Mouse (Mus musculus): ENCODE measurements around the gene Dnpep.

The Dnpep gene

GRCm38 (mm10) chr1:75331271-75331670 lies 13.5 kb upstream of the Dnpep start:
- no peak for DNase-seq (ENCODE audit: low read depth, low spot score)

DNA sequence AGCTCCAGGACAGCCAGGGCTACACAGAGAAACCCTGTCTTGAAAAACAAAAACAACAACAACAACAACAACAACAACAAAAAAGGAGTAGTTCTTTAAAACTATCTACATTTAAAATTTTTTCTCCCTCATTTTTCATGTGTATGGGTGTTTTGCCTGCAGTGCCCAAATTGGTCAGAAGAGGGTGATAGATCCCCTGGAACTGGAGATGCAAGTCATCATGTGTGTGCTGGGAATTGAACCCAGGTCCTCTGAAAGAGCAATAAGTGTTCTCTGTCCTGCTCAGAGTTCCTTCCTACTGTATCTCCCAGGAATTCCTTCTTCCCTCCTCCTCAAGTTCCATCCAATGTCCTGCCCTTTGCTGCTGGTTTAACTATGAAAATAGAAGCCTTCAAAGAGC lies 9.7 kb upstream of the Dnpep start:
- DNase-seq (ENCODE audit: low read depth, low spot score), result no peak

GRCm38 (mm10) chr1:75319166-75319565 lies 1.4 kb upstream of the Dnpep start:
- no peak for DNase-seq (ENCODE audit: low read depth, low spot score)

GRCm38 (mm10) chr1:75318736-75319135 lies 946 bp upstream of the Dnpep start:
- no peak for DNase-seq (ENCODE audit: low read depth, low spot score)

- DNase-seq (ENCODE audit: low read depth, low spot score), result no peak
Measured at GRCm38 (mm10) chr1:75318301-75318700, 511 bp upstream of the Dnpep start.

- DNase-seq (ENCODE audit: low read depth, low spot score), result peak; percentile 31
Measured at GRCm38 (mm10) chr1:75316861-75317240, 939 bp downstream of the Dnpep start.

- DNase-seq (ENCODE audit: low read depth, low spot score), result no peak
Measured at GRCm38 (mm10) chr1:75315456-75316365, 2.1 kb downstream of the Dnpep start.

- DNase-seq (ENCODE audit: low read depth, low spot score), result no peak
Measured at GRCm38 (mm10) chr1:75315011-75315410, 2.8 kb downstream of the Dnpep start.

GRCm38 (mm10) chr1:75311694-75312093 lies 6.1 kb downstream of the Dnpep start:
- DNase-seq (ENCODE audit: low read depth, low spot score), result no peak

DNA sequence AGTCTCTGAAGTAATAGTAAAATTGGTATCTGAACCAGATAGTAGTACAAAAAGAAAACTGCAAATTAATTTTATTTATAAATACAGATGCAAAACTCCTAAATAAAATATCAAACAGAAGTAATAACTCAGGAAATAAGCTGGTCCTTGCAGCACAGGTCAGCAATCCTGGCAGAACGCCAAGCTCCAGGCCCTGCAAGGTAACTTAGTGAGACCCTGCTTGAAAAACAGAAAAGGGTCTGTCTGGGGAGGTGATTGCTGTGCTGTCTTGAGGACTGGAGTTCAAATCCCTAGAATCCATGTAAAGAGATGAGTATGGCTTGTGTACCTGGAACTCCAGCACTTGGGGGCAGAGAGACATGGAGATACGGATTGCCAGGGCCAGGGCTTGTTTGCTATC lies 13.1 kb downstream of the Dnpep start:
- DNase-seq (ENCODE audit: low read depth, low spot score), result no peak

- DNase-seq (ENCODE audit: low read depth, low spot score), result no peak
Measured at GRCm38 (mm10) chr1:75294294-75294693, 23.5 kb downstream of the Dnpep start.

- DNase-seq (ENCODE audit: low read depth, low spot score), result no peak
Measured at GRCm38 (mm10) chr1:75293331-75293701, 24.5 kb downstream of the Dnpep start.

DNA sequence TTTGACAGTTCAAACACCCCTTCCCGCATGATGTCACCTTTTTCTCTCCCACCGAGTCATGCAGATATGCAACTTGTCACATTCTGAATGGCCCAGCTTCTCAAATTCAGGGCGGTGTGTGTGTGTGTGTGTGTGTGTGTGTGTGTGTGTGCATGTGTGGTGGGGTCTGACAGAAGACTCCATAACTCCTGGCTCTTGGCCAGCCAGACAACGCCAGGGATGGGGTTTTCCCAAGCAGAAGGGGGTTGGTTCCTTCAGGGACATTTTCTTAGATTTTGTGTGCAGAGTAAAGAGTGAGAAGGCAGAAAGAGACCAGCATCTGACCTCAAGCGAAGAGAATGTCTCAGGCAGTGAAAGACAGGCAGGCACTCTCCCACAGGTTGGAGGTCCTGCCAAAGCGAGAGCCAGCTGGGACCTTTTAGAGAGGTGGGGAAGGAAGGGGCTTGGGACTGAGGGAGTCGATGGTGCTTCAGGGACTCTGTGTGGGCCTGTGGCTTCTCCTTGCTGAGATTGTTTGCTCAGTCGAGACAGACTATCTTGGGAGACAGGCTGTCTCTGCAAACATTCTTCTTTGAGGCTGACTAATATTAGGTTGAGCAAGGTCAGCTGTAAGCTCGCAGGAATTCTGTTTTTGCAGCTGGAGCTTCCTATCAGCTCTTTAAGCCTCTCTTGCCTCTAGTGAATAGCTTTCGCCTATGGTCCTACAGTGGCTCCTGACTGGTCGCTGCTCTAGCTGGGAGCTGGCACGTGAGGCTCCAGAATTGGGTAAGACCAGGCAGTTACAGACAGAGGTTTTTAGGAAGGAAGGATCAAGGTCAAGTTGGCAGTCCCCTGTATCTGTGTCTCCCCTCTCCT lies 25.1 kb downstream of the Dnpep start:
- DNase-seq (ENCODE audit: low read depth, low spot score), result no peak

DNA sequence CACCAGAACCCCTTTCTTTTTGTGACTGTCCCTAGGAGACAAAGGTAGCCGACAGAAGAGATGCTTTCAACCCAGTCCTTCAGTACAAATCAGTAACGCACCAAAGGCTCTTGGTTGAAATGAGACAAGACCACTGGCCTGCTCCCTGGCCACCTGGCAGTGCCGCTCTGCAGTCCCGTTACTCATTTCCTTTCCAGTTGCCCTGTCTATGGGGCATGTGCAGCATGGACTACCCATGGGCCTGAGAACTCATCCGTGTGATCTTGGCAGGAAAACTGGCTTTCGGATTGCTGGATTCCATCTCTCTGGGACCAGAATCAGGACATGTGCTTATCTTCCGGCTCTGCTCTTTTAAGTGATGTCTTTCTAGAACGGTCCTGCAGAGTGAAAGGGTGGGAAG lies 26.5 kb downstream of the Dnpep start:
- no peak for DNase-seq (ENCODE audit: low read depth, low spot score)

DNA sequence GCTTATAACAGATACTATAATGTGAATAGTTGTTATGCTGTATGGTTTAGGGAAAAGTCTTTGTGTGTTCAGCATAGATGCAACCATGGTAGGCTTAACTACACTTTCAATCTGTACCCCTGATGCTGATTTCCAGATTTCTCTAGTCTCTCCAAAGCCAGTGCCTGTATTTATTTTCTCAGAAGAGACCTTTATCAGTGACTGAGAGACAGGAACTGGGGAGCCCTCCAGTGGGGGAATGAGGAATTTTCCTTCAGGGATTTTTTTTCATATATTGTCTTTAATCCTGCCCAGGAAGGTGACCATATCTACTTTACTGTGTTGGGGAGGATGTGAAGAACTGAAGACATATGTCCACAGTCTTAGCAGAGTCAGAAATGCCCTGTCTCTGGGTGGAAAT lies 27.2 kb downstream of the Dnpep start:
- no peak for DNase-seq (ENCODE audit: low read depth, low spot score)

DNA sequence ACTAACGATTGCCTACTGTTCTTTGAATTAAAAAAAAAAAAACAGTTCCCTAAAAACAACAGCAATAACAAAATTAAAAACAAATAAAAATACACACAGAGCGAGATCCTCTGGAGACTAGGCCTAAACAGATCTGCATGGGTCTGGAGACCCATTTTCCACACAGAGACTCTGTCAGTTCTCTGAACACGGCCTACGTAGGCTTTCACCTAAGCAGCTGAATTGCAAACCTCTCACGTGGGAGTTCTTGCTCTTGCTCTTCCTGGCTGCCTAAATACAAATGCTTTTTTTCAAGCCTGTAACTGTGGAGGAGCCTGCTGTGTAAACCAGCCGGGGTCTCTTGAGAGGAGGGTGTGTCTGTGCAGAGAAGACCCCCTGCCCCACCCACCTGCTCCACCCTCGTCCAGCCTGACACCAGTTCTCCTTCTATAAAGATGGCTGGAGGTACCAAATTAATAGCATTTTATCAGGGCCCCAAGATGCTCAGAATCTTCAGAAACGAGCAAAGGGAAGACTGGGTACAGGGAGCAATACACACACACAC lies 27.8 kb downstream of the Dnpep start:
- DNase-seq (ENCODE audit: low read depth, low spot score), result peak; percentile 81

GRCm38 (mm10) chr1:75289376-75289775 lies 28.4 kb downstream of the Dnpep start:
- no peak for DNase-seq (ENCODE audit: low read depth, low spot score)

GRCm38 (mm10) chr1:75284911-75285310 lies 32.9 kb downstream of the Dnpep start:
- DNase-seq (ENCODE audit: low read depth, low spot score), result no peak

DNA sequence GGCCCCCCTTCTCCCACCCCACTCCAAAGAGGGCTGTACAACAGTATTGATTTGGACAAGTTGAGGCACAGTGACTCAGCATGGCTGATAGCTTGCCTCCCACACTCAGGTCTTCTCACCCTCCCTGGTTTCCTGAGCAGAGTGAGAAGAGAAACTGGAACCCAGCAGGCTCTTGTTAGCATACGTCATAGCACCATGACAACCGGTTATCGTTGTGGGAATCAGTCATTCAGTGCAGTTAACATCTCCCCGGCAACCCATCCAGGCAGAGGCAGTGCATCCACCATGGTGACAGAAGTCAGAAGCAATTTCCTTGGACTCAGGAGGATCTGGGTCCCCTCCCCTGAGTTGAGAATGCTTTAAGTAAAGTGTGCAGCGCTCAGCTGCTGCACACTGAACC lies 34.8 kb downstream of the Dnpep start:
- peak; percentile 78 for DNase-seq (ENCODE audit: low read depth, low spot score)

- DNase-seq (ENCODE audit: low read depth, low spot score), result no peak
Measured at GRCm38 (mm10) chr1:75278228-75278627, 39.6 kb downstream of the Dnpep start, which contains the start of gene Resp18. Gene Resp18 (minus strand): TSS chr1:75278415.

DNA sequence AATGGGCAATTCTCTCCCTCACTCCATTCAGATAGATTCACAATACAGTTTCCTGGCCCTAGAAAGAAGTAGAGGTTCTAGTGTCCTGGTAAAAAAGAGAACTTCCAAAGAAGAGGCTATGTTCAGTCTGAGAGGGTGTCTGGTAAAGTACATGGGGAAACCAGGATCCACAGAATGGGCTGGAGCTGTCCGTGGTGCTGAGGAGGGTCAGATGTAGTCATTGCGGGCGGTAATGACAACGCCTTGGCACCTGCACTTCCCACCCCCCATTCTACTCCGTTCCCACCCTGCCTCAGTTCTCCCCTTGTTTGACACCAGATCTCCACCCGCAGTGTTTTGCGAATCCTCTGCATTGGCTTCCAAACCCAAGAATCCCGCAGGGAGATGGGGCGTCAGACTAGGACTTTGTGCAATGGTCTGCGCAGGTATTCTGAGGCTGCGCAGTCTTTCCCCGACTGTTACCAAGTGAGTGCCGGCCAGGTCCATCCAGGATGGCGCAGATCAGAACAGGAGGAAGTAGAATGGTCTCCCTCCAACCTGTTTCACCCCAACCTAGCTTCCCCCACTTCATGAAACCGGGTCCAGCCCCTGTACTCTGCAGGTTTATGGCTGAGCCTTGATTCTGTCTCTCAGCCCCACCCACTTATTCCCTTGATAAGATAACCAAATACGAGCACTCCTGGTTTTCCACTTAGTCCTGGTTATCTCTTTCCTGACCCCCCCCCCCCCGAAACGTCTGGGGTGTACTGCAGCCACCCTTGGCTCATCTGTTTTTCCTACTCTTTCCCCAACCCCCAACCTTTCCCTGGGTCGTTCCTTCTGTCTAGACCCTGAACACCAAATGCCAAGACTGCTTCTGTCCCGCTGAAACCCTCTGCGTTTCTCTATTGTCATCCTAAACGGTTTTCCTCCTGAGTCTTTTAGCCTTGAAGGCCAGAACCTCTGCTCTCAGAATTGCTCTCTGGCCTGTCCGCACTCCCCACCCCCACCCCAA lies 40.3 kb downstream of the Dnpep start:
- DNase-seq (ENCODE audit: low read depth, low spot score), result no peak
